Mouse (Mus musculus) small intestine, adult 2 months (tissue): ENCODE measurements around the gene Fbxl2. TPM values are rescaled to one million over a fixed set of nuclear protein-coding genes. Genes with fewer than 3 reads are reported as not detected.

Experiments used
- H3K27ac ChIP-seq: fragments of 200-500 bp; 2 replicates; pipeline ENCODE4 v1.5.1; 2012; ENCODE audit warnings: low read depth, low read length, control low read depth, inconsistent platforms; ENCODE audit not compliant: insufficient read depth
- H3K27me3 ChIP-seq: fragments of 200-500 bp; 2 replicates; pipeline ENCODE4 v1.6.1; 2012; ENCODE audit warnings: mild to moderate bottlenecking, moderate library complexity, low read length, inconsistent platforms; ENCODE audit not compliant: control insufficient read depth, insufficient read depth
- H3K36me3 ChIP-seq: fragments of 200-500 bp; 2 replicates; pipeline ENCODE4 v1.6.1; 2012; ENCODE audit warnings: mild to moderate bottlenecking, low read length, control low read depth, inconsistent platforms; ENCODE audit not compliant: control insufficient read depth, insufficient read depth
- H3K4me1 ChIP-seq: fragments of 200-500 bp; 2 replicates; pipeline ENCODE4 v1.6.1; 2012; ENCODE audit warnings: low read length, inconsistent platforms, mixed read lengths; ENCODE audit not compliant: control insufficient read depth, insufficient read depth, insufficient read length
- H3K4me3 ChIP-seq: fragments of 200-500 bp; 2 replicates; pipeline ENCODE4 v1.5.1; 2012; ENCODE audit warnings: low read depth, mild to moderate bottlenecking, control low read depth, inconsistent platforms, low read length, moderate library complexity
- CTCF ChIP-seq: fragments of 200-500 bp; IDR thresholded peaks from 2 replicates; pipeline ENCODE4 v1.5.1; 2012; ENCODE audit warnings: low read depth, mild to moderate bottlenecking, control low read depth, inconsistent platforms, low read length, moderate library complexity, mixed read lengths; ENCODE audit not compliant: insufficient replicate concordance, insufficient read length; ENCODE audit errors: extremely low read depth
- POLR2A ChIP-seq: fragments of 200-500 bp; IDR thresholded peaks from 2 replicates; pipeline ENCODE4 v1.6.1; 2012; ENCODE audit warnings: low read depth, mild to moderate bottlenecking, control low read depth, inconsistent platforms, low read length, moderate library complexity
- WGBS: fragments of 180-500 bp; shearing (Covaris S2); methylation state at CpG from one replicate; pipeline ENCODE4 v1.1.7; 2018; 5-methylcytosine and 5-hydroxymethylcytosine counted together
- polyA plus RNA-seq: library from polyadenylated mRNA; depleted of rRNA; stranded (reverse); fragments of >200 nt; gene quantifications from 2 replicates; pipeline ENCODE4 v1.2.3, GENCODE M21; 2012

The Fbxl2 gene
- polyA plus RNA-seq, 1 experiment: 1.2 TPM

DNA sequence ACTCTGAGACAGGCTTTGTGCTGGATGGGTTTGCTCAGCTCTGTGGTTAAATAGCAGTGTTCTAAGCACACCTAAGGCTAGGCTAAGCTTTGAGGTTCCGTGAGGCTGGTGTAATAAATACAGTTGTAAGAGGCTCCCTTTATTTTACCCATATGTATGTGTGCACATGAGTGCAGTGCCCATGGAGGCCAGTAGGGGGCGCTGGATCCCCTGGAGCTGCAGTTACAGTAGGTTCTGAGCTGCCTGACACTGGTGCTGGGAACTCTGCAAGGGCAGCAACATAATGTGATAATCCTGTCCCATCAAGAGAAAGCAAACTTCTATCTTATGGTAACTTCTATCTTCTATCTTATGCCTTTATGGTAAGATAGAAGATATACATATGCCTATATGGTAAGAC is 47.7 kb downstream of the Fbxl2 start:
- Histone ChIP-seq H3K4me3 (no peak overlapping the region), H3K4me1 (no peaks in the 10 kb centered on the region), H3K36me3 (no peaks in the 10 kb centered on the region), H3K27ac (no peak overlapping the region), H3K27me3 (no peaks in the 10 kb centered on the region)
- WGBS: 67% methylated on average over 2 of the region's 2 CpGs
- TF ChIP-seq CTCF (peak; percentile 57; the same call in 1 of the 2 replicates), POLR2A (no peak)

DNA sequence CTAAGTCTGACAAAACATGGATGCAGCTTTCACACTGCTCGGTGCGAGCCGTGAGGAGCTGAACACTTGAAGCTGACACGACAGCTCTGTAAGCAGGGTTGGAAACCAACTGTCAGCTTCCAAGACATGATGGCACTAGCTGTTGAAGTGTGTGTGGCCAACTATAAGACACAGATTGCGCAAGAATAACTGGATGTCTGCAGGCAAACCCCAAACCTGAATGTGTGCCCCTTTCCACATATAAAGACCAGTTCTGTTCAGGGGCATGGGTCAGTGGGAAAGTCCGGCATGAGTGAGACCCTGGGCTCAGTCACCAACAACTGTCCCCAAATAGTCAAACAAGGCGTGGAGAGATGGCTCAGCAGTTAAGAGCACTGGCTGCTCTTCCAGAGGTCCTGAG is 53.2 kb downstream of the Fbxl2 start:
- no peak overlapping the region for H3K27ac ChIP-seq
- no peaks in the 10 kb centered on the region for H3K27me3 ChIP-seq
- no peaks in the 10 kb centered on the region; the same call in 1 of the 2 replicates for H3K4me1 ChIP-seq
- H3K4me3 ChIP-seq: no peak overlapping the region
- no peak for TF ChIP-seq POLR2A
- no peak for TF ChIP-seq CTCF
- no peaks in the 10 kb centered on the region for H3K36me3 ChIP-seq
- WGBS: 88% methylated on average over 7 of the region's 7 CpGs

DNA sequence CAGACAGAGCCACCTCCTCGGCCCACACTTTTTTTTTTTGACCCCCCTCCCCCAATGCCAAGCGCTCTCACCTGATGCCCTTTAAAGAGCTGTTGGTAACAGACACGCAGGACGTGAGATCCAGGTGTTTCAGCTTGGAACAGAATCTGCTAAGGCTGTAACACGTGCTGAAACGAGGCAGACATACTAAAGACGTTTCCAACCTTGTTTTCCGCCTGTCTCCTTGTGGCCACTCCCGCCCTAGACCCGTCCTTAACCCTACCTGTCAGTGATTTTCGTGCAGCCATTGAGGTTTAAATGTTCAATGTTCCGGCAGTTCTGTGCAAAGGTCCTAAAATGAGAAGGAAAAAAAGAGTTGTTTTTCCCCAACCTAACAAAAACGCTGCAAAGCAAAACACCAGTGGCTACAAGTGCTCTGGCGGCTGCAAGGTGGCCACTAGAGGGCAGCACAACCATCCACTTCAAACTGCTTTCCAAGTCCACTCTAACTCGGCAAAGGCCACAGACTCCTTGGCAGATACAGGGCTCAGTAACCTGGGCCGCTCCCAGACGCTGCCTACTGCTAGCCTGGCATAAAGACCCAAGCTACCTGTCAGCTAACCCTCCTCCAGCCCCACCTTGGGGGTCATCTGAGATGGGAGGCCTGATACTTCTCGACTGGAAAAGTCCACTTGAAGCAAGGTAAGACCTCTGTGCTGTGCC is 55.3 kb downstream of the Fbxl2 start:
- no peaks in the 10 kb centered on the region for H3K36me3 ChIP-seq
- no peaks in the 10 kb centered on the region; the same call in 1 of the 2 replicates for H3K4me1 ChIP-seq
- H3K27me3 ChIP-seq: no peaks in the 10 kb centered on the region
- 9% methylated on average over 18 of the region's 18 CpGs for WGBS
- peak; percentile 94; the same call in 1 of the 2 replicates for TF ChIP-seq CTCF
- no peak for TF ChIP-seq POLR2A
- peak overlapping the region; percentile 3 for H3K4me3 ChIP-seq
- no peak overlapping the region for H3K27ac ChIP-seq

DNA sequence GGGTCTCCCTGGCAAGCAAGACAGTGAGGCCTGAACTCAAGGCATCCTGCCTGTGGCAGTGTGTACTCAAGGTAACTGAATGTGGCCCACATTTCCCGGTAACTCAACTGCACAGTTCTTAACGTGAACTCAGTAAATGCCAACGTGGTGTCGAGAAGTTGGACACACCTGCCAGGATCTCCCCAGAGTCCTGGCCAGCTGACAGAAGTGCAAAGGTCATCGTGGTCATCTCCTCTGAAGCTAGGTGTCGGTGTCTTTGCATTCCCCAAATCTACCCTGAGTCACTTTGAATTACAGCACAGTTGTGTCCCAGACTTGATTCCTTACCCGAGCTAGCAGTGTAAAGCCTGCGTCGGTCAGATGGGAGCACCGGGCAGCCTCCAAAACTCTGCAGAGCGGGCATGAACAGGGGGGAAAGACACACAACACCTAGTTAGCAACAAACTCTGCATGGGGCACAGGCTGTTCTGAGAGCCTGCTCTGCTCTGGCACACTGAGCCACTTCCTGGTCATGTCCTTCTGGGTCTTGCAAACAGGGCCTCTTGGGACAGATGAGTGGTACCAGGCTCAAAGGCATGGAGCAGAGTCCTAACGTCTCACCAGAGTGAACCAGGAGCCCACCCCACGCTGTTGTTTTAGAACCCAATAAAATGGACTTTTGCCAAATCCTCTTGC is 60.9 kb downstream of the Fbxl2 start:
- no peaks in the 10 kb centered on the region for H3K27me3 ChIP-seq
- TF ChIP-seq POLR2A (no peak), CTCF (no peak)
- H3K36me3 ChIP-seq: no peaks in the 10 kb centered on the region
- H3K4me1 ChIP-seq: peaks cover 15% of the 10 kb centered on the region
- H3K27ac ChIP-seq: no peak overlapping the region
- WGBS: 32% methylated on average over 13 of the region's 13 CpGs
- no peak overlapping the region for H3K4me3 ChIP-seq

DNA sequence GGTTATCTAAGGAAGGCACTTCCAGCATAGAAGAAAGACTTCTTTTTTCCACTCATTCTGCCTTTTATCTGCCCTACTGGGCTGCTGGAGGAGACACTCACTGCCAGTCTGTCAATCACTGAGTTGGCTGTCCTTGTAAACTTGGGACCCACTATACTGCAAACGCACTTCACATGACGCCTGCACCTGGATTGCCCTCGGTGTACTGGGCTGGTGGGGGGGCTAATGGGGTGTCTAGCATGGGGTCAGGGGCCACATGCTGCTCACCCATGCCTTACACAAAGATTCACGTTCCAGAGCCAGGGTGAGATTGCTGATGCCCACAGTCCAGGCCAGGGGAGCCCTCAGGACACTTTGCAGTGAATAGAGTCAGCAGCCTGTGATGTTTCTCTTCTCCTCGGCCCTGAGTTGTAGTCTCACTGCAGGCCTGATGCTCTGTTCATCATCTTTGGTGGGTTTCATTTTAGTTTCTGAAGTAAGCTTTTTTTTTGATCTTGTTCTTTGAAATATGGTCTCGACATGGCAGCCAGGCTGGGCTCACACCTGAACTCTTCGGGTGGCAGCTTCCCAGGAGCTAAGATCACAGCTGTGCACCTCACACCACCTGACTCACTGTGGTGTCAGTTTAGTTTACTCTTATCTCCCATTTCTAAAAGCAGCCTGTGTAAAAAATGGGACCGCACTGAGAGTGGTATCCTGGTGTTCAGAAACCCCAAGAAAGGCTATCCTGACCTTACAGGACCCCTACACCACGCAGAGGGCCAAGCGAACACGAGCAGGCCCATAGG is 62.9 kb downstream of the Fbxl2 start:
- TF ChIP-seq CTCF (no peak), POLR2A (no peak)
- H3K4me3 ChIP-seq: no peak overlapping the region
- H3K36me3 ChIP-seq: 0 out of 2 replicates have a peak, but pooled peaks cover 1% of the 10 kb centered on the region
- H3K27me3 ChIP-seq: no peaks in the 10 kb centered on the region
- 72% methylated on average over 11 of the region's 11 CpGs for WGBS
- no peak overlapping the region for H3K27ac ChIP-seq
- H3K4me1 ChIP-seq: peaks cover 20% of the 10 kb centered on the region

DNA sequence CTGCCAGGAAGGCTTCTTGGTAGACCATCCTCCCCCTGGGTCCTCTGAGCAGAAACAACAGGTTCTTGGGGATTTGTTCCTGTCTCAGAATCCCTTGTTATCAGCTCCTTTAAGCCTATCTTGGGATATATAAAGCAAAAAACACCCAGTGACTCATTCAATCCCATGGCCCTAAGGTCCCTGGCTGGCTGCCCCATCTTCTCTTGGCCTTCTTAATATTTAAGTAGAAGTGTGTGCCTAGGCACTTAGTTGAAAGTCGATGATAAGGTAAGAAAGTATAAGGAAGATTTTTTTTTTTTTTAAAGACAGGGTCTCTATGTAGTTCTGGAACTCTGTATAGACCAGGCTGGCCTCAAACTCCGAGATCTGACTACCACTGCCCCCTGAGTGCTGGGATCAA is 63.5 kb downstream of the Fbxl2 start:
- Histone ChIP-seq H3K27me3 (no peaks in the 10 kb centered on the region), H3K36me3 (peaks cover 4% of the 10 kb centered on the region; the same call in 1 of the 2 replicates), H3K4me3 (no peak overlapping the region), H3K27ac (no peak overlapping the region), H3K4me1 (peaks cover 20% of the 10 kb centered on the region)
- no peak for TF ChIP-seq POLR2A
- no peak for TF ChIP-seq CTCF
- WGBS: 44% methylated on average over 2 of the region's 2 CpGs

DNA sequence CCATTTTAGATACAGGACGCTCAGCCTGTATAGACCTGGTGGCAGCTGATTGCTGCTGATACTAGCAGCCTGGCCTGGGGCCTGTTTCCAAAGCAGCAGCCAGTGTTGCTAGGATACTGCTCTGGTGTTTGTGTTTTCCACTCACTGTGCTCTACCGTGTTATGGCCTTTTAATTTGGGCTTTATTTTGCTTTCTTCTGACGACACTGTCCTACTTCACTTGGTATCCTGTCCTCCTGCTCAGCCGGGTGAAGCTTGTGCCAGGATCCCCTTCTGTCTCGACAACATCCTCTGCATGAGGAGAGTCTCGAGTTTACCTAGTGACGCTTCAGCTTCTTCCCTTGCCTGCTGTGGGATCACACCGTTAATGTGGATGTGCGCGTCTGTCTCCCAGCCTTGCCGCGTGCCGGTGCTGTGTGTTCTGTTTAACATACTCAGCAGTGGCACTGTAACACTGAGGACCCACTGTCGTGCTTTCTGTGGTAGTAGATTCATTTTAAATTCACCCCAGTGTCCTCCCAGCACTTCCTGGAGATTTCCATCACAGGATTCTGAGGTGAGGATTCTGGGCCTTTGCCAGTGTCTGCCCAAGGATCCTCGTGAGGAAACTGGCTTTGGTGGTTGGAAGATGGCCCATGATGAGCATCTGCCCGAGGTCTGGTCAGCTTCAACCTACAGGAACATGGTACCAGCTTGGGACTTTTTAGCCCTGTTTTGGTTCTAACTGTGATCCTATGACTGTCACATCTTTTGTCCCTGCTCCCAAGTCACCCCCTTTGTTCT is 64.7 kb downstream of the Fbxl2 start:
- Histone ChIP-seq H3K4me3 (no peak overlapping the region), H3K27me3 (no peaks in the 10 kb centered on the region), H3K36me3 (peaks cover 11% of the 10 kb centered on the region), H3K4me1 (peaks cover 20% of the 10 kb centered on the region), H3K27ac (no peak overlapping the region)
- 66% methylated on average over 16 of the region's 16 CpGs for WGBS
- no peak for TF ChIP-seq POLR2A
- no peak for TF ChIP-seq CTCF
